Mouse (Mus musculus) right cerebral cortex, postnatal 36 days (tissue): ENCODE results near the gene Sptan1.
A peak's percentile ranks its signal among the peaks of the same experiment; 100 is the strongest.
"Not testable (repeated sequence)": the region's sequence is repeated elsewhere in the genome, so short reads cannot be mapped to it uniquely, and the experiment has no call there.

Experiments used
- DNase-seq, 2 experiments: peaks; one replicate each; pipeline ENCODE4 v3.0.0; 2022; ENCODE audit warnings: low spot score in 2 of 2, mixed read lengths in 1 of 2

Gene Sptan1

GRCm38 (mm10) chr2:29991962-29992361 is 26.6 kb downstream of the Sptan1 start:
- no peak for DNase-seq

DNA sequence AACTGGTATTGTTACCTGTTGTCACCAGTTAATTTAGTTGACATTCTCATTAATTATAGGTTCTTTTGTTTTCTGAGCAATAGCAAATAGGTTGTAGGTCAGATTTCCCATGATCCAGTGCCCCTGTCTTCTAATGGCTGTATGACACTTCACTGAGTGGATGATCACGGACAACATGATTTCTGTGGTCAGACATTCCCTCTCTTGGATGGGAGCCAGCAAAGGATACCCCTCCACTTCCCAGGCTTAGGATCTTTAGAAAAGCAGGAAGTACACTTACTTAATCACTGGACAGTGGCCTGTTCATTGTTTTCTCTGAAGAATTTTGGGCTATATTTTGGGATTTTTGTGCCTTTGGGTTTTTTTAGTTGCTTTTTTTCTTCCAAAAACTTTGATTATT is 43.7 kb downstream of the Sptan1 start:
- no peak for DNase-seq

DNA sequence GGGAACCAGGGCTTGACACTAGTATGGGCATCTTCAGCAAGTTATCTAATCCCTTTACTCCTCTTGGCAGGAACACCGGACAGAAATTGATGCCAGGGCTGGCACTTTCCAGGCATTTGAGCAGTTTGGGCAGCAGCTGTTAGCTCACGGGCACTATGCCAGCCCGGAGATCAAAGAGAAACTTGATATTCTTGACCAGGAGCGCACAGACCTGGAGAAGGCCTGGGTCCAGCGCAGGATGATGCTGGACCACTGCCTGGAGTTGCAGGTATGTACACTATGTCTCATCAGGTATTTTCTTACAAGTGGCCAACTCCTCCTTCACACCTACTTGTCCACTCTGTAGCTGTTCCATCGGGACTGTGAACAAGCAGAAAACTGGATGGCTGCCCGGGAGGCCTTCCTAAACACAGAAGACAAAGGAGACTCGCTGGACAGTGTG is 45.5 kb downstream of the Sptan1 start:
- DNase-seq: no peak

DNA sequence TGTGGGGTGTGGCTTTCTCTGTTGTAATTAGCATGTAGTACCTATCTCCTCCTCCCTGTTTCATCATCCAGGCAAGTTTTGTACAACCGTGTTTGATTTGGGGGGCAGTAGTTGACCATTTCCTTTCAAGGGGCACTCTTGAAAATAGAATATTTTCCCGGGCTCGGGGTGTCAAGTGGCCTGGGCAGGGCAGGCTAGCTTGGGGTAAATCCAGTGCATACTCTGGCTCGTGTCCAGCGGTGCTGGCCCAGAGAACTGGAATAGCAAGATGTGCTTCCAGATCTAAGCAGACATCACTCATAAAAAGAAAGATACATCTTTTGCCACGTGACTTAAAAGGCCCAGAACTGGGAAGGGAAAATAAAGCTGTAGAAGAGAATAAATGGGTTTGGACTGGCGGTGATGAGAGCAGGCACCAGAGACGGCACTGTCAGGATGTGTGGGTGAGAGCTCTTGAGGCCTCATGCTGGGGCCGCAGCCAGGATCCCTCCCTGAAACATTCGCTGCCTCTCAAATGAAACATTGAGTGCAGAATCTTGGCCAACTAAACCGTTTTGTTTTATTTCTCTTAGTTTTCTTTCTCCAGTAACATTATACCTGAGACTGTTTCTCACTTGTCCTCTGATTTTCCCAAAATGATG is 49.1 kb downstream of the Sptan1 start:
- DNase-seq: no peak

- no peak for DNase-seq
Observed at GRCm38 (mm10) chr2:30025454-30025853, 60.1 kb downstream of the Sptan1 start.

- DNase-seq: no peak
Observed at GRCm38 (mm10) chr2:30026997-30027396, 61.6 kb downstream of the Sptan1 start.

DNA sequence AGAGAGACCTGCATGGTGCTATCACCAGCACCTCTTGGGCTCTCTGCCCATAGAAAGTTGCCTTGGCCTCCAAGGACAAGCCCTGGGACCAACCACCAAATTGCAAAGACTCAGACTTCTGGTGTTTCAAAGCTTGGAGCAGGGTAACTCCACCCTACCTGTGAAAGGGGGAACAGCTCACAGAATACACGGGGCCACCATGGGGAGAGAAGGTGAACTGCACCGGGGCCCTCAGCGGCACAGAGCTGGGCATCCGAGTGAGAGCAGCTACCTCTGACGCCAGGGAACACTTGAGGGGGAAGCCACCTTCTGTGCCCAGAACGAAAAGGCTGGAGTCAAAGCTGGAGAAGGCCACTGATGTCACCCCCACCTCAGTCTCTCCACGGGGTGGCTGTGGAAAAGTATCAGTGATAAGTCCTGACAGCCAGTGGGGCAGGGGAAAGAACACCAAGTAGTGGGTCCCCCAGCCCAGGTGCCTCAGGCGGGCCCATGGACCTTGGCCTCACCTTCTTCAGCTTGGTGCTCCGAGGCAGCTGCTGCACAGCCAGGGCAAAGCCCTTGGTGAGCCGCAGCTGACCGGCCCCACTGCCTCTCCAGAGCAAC is 67.0 kb downstream of the Sptan1 start:
- no peak for DNase-seq

- DNase-seq: no peak
Observed at GRCm38 (mm10) chr2:30032957-30033356, 67.6 kb downstream of the Sptan1 start.

- DNase-seq: no peak
Observed at GRCm38 (mm10) chr2:30037762-30038161, 72.4 kb downstream of the Sptan1 start.

GRCm38 (mm10) chr2:30038370-30038769 is 73.0 kb downstream of the Sptan1 start:
- DNase-seq: no peak

- DNase-seq: no peak
Observed at GRCm38 (mm10) chr2:30039687-30040086, 74.3 kb downstream of the Sptan1 start.

- peak in 1 of 2 experiments; percentile 43 for DNase-seq
Observed at GRCm38 (mm10) chr2:30042445-30042844, 77.1 kb downstream of the Sptan1 start.

GRCm38 (mm10) chr2:30044550-30044949 is 79.2 kb downstream of the Sptan1 start:
- DNase-seq: no peak

GRCm38 (mm10) chr2:30047127-30047526 is 81.8 kb downstream of the Sptan1 start:
- no peak for DNase-seq

DNA sequence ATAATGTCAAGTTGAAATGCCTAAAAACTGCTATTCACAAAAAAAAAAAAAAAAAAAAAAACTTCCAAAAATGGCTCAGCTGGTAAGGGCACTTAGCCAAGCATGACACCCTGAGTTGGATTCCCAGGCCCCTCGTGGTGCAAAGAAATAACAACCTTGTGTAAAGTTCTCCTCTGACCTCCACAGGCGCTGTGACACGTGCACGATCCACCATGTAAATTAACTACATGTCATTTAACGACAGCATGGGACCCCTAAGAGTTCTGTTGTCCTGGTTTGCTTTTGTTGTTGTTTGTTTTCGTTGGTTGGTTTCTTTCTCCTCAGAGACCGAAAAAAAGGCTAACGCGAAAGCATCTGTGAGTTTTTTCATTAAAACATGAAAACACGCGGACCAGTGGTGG is 82.7 kb downstream of the Sptan1 start:
- DNase-seq: no peak

GRCm38 (mm10) chr2:30048699-30049388 is 83.5 kb downstream of the Sptan1 start, which contains the start of gene Wdr34:
Gene Wdr34, minus strand, starts transcription at chr2:30048881.
- peak; percentile 93 to 96 for DNase-seq

DNA sequence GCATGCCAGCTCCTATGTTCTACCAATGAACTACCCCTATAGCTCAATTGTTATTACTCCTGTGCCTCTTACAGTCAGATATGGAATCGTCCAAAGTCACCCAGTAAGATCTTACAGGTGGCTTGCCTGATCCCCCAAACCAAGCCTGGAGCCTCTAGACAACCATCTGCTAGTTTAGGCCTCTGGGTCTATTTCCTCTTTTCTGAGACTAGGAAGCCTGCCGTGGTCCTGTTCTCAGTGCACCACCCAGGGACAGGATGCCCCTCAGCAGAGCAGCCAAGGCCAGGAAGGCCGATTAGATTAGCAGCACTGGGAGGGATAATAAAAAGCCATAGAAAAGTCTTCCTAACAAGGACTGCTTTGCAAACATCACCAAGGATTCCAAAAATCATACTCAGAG is 84.5 kb downstream of the Sptan1 start:
- no peak for DNase-seq

- DNase-seq: no peak
Observed at GRCm38 (mm10) chr2:30051992-30052761, 86.8 kb downstream of the Sptan1 start.

DNA sequence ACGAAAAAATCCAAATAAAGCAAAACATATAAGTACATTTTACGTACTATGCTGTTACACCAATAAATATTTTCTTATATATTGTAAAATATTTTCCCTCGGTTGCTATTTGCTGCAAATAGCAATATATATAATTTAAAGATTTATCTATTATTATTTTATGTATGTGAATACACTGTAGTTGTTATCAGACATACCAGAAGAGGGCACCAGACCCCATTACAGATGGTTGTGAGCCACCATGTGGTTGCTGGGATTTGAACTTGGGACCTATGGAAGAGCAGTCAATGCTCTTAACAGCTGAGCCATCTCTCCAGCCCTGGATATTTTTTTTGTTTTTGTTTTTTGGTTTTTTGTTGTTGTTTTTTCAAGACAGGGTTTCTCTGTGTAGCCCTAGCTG is 90.0 kb downstream of the Sptan1 start:
- not testable (repeated sequence) for DNase-seq

GRCm38 (mm10) chr2:30056736-30057135 is 91.4 kb downstream of the Sptan1 start:
- no peak for DNase-seq

DNA sequence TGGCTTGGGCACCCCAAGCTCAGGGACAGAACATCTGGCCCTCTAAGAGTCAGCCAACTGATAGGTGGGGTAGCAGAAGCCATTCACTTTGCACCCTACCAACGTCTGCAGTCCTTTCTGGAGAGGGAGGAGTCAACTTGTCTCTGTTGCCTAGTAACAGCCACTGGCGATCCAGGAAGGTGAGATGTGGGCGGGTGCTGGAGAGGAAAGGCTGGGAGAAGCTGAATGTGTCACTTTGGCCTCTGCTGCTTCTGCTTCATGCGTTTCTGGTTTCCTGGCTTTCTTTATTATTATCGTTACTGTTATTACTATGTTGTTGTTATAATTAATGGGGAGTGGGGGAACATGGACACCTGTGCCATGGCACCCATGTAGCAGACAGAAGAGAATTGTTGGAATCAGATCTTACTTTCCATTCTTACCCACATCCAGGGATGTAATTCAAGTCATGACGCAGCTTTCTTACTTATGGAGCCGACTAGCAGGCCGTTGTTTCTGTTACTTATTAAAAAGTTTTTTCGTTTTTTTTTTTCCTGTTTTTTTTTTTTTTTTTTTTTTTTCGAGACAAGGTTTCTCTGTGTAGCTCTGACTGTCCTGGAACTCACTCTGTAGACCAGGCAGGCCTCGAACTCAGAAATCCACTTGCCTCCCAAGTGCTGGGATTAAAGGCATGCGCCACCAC is 92.0 kb downstream of the Sptan1 start, which contains the start of gene Set:
Set (plus strand) TSS at position 156 of the 682 bp plus-strand sequence.
- DNase-seq: no peak
